Mouse (Mus musculus): ENCODE data around the gene Notch4. TPM values are rescaled to one million over a fixed set of nuclear protein-coding genes. Genes with fewer than 3 reads are reported as not detected.

Gene Notch4
- total RNA-seq, 1 experiment: 14.0 TPM

GRCm38 (mm10) chr17:34632261-34632691 lies 68.2 kb downstream of the Notch4 start:
- Histone ChIP-seq H3K9ac (ENCODE audit: insufficient read depth, low read depth, low read length, poor library complexity, severe bottlenecking) (peak overlapping the region; percentile 21), H3K9me3 (ENCODE audit: control insufficient read depth, insufficient read depth, low read depth, low read length) (no peaks in the 10 kb centered on the region), H3K4me3 (ENCODE audit: insufficient read depth in 1 of 2, low read depth in 1 of 2, low read length in 2 of 2, poor library complexity in 1 of 2, severe bottlenecking in 1 of 2) (peak overlapping the region; percentile 55 to 56), H3K4me1 (ENCODE audit: control insufficient read depth in 2 of 2, insufficient read depth in 2 of 2, low read length in 2 of 2, poor library complexity in 1 of 2) (peaks cover 6 to 25% of the 10 kb centered on the region in 2 experiments; a peak in 3 of 4 replicates), H3K27ac (ENCODE audit: insufficient read depth, low read depth, low read length, poor library complexity, severe bottlenecking) (no peak overlapping the region), H3K36me3 (ENCODE audit: control insufficient read depth, insufficient read depth, low read length, poor library complexity, severe bottlenecking) (no peaks in the 10 kb centered on the region)
- TF ChIP-seq ZNF384 (IDR thresholded peaks at IDR 0.05; ENCODE audit: low read depth, low read length) (no peak), MAFK (IDR thresholded peaks at IDR 0.05; ENCODE audit: insufficient read depth, low read depth, low read length) (no peak), ZC3H11A (IDR thresholded peaks at IDR 0.05; ENCODE audit: borderline replicate concordance, low read depth, low read length) (no peak), HCFC1 (IDR thresholded peaks at IDR 0.05; ENCODE audit: borderline replicate concordance, insufficient read depth, low read length) (no peak), CHD2 (IDR thresholded peaks at IDR 0.05; ENCODE audit: low read depth, low read length) (no peak)
- DNase-seq (ENCODE audit: low read depth, low spot score): peak; percentile 76
- in situ Hi-C loops (cut with MboI; ENCODE audit: low sequenced_read_pairs in 2 of 2, unreplicated experiment in 2 of 2): no loop called here

- Histone ChIP-seq H3K9ac (ENCODE audit: insufficient read depth, low read depth, low read length, poor library complexity, severe bottlenecking) (no peak overlapping the region), H3K4me1 (ENCODE audit: control insufficient read depth in 2 of 2, insufficient read depth in 2 of 2, low read length in 2 of 2, poor library complexity in 1 of 2) (peaks cover 0 to 14% of the 10 kb centered on the region in 2 experiments; a peak in 2 of 4 replicates), H3K36me3 (ENCODE audit: control insufficient read depth, insufficient read depth, low read length, poor library complexity, severe bottlenecking) (no peaks in the 10 kb centered on the region), H3K9me3 (ENCODE audit: control insufficient read depth, insufficient read depth, low read depth, low read length) (no peaks in the 10 kb centered on the region), H3K27ac (ENCODE audit: insufficient read depth, low read depth, low read length, poor library complexity, severe bottlenecking) (no peak overlapping the region), H3K4me3 (ENCODE audit: insufficient read depth in 1 of 2, low read depth in 1 of 2, low read length in 2 of 2, poor library complexity in 1 of 2, severe bottlenecking in 1 of 2) (no peak overlapping the region)
- no peak for TF ChIP-seq MAFK (IDR thresholded peaks at IDR 0.05; ENCODE audit: insufficient read depth, low read depth, low read length)
- DNase-seq (ENCODE audit: low read depth, low spot score): no peak
- in situ Hi-C loops (cut with MboI; ENCODE audit: low sequenced_read_pairs in 2 of 2, unreplicated experiment in 2 of 2): no loop called here
Measured at GRCm38 (mm10) chr17:34635671-34636070, 71.6 kb downstream of the Notch4 start.

- Histone ChIP-seq H3K36me3 (ENCODE audit: control insufficient read depth, insufficient read depth, low read length, poor library complexity, severe bottlenecking) (no peaks in the 10 kb centered on the region), H3K9me3 (ENCODE audit: control insufficient read depth, insufficient read depth, low read depth, low read length) (no peaks in the 10 kb centered on the region), H3K4me1 (ENCODE audit: control insufficient read depth in 2 of 2, insufficient read depth in 2 of 2, low read length in 2 of 2, poor library complexity in 1 of 2) (0 out of 4 replicates have a peak, but pooled peaks cover 0 to 3% of the 10 kb centered on the region in 2 experiments), H3K4me3 (ENCODE audit: insufficient read depth in 1 of 2, low read depth in 1 of 2, low read length in 2 of 2, poor library complexity in 1 of 2, severe bottlenecking in 1 of 2) (no peak overlapping the region), H3K27ac (ENCODE audit: insufficient read depth, low read depth, low read length, poor library complexity, severe bottlenecking) (no peak overlapping the region), H3K9ac (ENCODE audit: insufficient read depth, low read depth, low read length, poor library complexity, severe bottlenecking) (no peak overlapping the region)
- in situ Hi-C loops (cut with MboI; ENCODE audit: low sequenced_read_pairs in 2 of 2, unreplicated experiment in 2 of 2): no loop called here
- TF ChIP-seq CHD2 (IDR thresholded peaks at IDR 0.05; ENCODE audit: low read depth, low read length) (no peak), HCFC1 (IDR thresholded peaks at IDR 0.05; ENCODE audit: borderline replicate concordance, insufficient read depth, low read length) (no peak), ZC3H11A (IDR thresholded peaks at IDR 0.05; ENCODE audit: borderline replicate concordance, low read depth, low read length) (no peak), MAFK (IDR thresholded peaks at IDR 0.05; ENCODE audit: insufficient read depth, low read depth, low read length) (no peak), ZNF384 (IDR thresholded peaks at IDR 0.05; ENCODE audit: low read depth, low read length) (no peak)
- no peak for DNase-seq (ENCODE audit: low read depth, low spot score)
Measured at GRCm38 (mm10) chr17:34637459-34637858, 73.4 kb downstream of the Notch4 start.

Other genes starting within 250 kb of the Notch4 start
- not detected in 2 replicates for gene H2-Eb2, start 238.6 kb upstream of the Notch4 start, total RNA-seq (2012; rRNA removed)
- gene Btnl2, start 209.4 kb upstream of the Notch4 start, total RNA-seq (2012; rRNA removed): not detected in 2 replicates
- gene Btnl1, start 187.1 kb upstream of the Notch4 start, total RNA-seq (2012; rRNA removed): not detected in 2 replicates
- not detected in 2 replicates for gene BC051142, start 165.4 kb upstream of the Notch4 start, total RNA-seq (2012; rRNA removed)
- gene Btnl4, start 87.0 kb upstream of the Notch4 start, total RNA-seq (2012; rRNA removed): not detected in 2 replicates
- gene Btnl6, start 46.9 kb upstream of the Notch4 start, total RNA-seq (2012; rRNA removed): not detected in 2 replicates
- gene Gpsm3, start 25.5 kb downstream of the Notch4 start, total RNA-seq (2012; rRNA removed): 4.9 and 5.8 TPM in 2 replicates
- gene Pbx2, start 27.0 kb downstream of the Notch4 start, total RNA-seq (2012; rRNA removed): 36.0 and 47.2 TPM in 2 replicates
- 2.3 and 2.5 TPM in 2 replicates for gene Ager, start 33.6 kb downstream of the Notch4 start, total RNA-seq (2012; rRNA removed)
- 21.4 and 22.8 TPM in 2 replicates for gene Rnf5, start 39.4 kb downstream of the Notch4 start, total RNA-seq (2012; rRNA removed)
- gene Agpat1, start 40.0 kb downstream of the Notch4 start, total RNA-seq (2012; rRNA removed): 55.9 and 62.7 TPM in 2 replicates
- 1.0 and 2.0 TPM in 2 replicates for gene Egfl8, start 51.7 kb downstream of the Notch4 start, total RNA-seq (2012; rRNA removed)
- gene Ppt2, start 64.2 kb downstream of the Notch4 start, total RNA-seq (2012; rRNA removed): 13.6 and 26.4 TPM in 2 replicates
- gene Prrt1, start 65.3 kb downstream of the Notch4 start, total RNA-seq (2012; rRNA removed): 0.13 and 0.16 TPM in 2 replicates
- 4.4 and 7.5 TPM in 2 replicates for gene Fkbpl, start 80.5 kb downstream of the Notch4 start, total RNA-seq (2012; rRNA removed)
- gene Atf6b, start 82.9 kb downstream of the Notch4 start, total RNA-seq (2012; rRNA removed): 55.7 and 86.7 TPM in 2 replicates
- 0.18 and 0.26 TPM in 2 replicates for gene Tnxb, start 106.3 kb downstream of the Notch4 start, total RNA-seq (2012; rRNA removed)
- gene C4b, start 179.6 kb downstream of the Notch4 start, total RNA-seq (2012; rRNA removed): 0.45 and 1.5 TPM in 2 replicates
- 0.27 and 0.32 TPM in 2 replicates for gene Cyp21a1, start 240.3 kb downstream of the Notch4 start, total RNA-seq (2012; rRNA removed)